ENCODE assay signal across 8 mouse cellular contexts in the genomic region with DNA sequence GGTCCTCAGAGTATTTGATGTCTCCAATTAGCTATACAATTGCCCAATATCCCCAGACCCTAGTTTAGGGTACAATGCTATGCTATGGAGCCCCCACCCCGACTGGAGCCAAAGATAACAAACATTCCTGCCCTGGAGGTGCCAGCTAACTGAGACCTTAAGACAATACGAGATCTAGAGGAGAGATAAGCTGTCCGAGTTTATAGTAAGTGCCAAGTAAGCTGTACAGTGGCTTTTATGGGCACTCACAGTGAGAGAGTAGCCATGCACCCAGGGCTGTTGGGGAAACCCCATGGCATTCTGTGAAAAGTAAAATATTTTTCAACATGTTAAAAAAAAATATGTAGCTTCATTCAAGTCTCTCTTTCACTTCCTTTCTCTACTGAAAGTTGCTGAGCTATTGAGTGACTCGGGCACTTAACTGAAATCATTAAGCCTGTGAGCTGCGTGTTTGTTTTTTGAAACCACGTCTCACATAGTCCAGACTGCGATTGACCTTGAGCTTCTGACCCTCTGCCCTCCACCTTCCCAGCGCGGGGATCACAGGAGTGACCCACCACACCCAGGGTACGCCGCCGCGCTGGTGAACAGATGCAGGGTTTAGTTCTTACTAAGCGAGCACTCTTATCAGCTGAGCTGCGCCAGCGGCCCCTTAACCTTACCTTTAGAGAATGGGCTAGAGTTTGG. TPM values are rescaled to one million over a fixed set of nuclear protein-coding genes. Genes with fewer than 3 reads are reported as not detected.
DNase-seq lines count a peak whose midpoint lies in the region; ATAC-seq and TF ChIP-seq lines count a peak whose summit lies in the region.

No protein-coding gene starts in this region.

- H3K9ac ChIP-seq in kidney, embryonic 16.5 days (replicated peaks; ENCODE audit: low read length) = 0 out of 2 replicates have a peak overlapping the region, but pooled peaks have one; percentile 14
- H3K9ac ChIP-seq in intestine, postnatal 0 days (ENCODE audit: low read depth, low read length) = no peak overlapping the region

- no peak for TF ChIP-seq CTCF in intestine, postnatal 0 days (IDR thresholded peaks at IDR 0.05; ENCODE audit: low read depth)

- H3K4me1 ChIP-seq in kidney, embryonic 16.5 days (ENCODE audit: insufficient read depth, low read length) = peaks cover 35% of the 10 kb centered on the region
- H3K4me1 ChIP-seq in embryonic facial prominence, embryonic 10.5 days = peaks cover 32% of the 10 kb centered on the region
- 0 out of 2 replicates have a peak, but pooled peaks cover 20% of the 10 kb centered on the region for H3K4me1 ChIP-seq in intestine, postnatal 0 days (replicated peaks; ENCODE audit: control insufficient read depth, insufficient read depth, low read length)

- H3K9me3 ChIP-seq in kidney, embryonic 16.5 days (ENCODE audit: low read length) = no peaks in the 10 kb centered on the region
- no peaks in the 10 kb centered on the region for H3K9me3 ChIP-seq in embryonic facial prominence, embryonic 10.5 days
- no peaks in the 10 kb centered on the region for H3K9me3 ChIP-seq in intestine, postnatal 0 days (ENCODE audit: control insufficient read depth)

- H3K27ac ChIP-seq in kidney, embryonic 16.5 days (ENCODE audit: low read length) = peak overlapping the region; percentile 90
- peak overlapping the region; percentile 49; the same call in 1 of the 2 replicates for H3K27ac ChIP-seq in embryonic facial prominence, embryonic 10.5 days (replicated peaks)
- peak overlapping the region; percentile 50; the same call in 1 of the 2 replicates for H3K27ac ChIP-seq in intestine, postnatal 0 days (ENCODE audit: low read depth, low read length)

- no peaks in the 10 kb centered on the region for H3K27me3 ChIP-seq in kidney, embryonic 16.5 days (ENCODE audit: insufficient read depth, low read length)
- no peaks in the 10 kb centered on the region for H3K27me3 ChIP-seq in embryonic facial prominence, embryonic 10.5 days (replicated peaks; ENCODE audit: low read depth, poor library complexity, severe bottlenecking)
- no peaks in the 10 kb centered on the region for H3K27me3 ChIP-seq in intestine, postnatal 0 days (replicated peaks; ENCODE audit: control insufficient read depth, insufficient read depth, low read length)

- no peaks in the 10 kb centered on the region for H3K36me3 ChIP-seq in kidney, embryonic 16.5 days (ENCODE audit: insufficient read depth, low read length)
- no peaks in the 10 kb centered on the region for H3K36me3 ChIP-seq in embryonic facial prominence, embryonic 10.5 days (replicated peaks)
- no peaks in the 10 kb centered on the region for H3K36me3 ChIP-seq in intestine, postnatal 0 days (ENCODE audit: control insufficient read depth, insufficient read depth)

- 45% methylated on average over 16 of the region's 16 CpGs for WGBS in kidney, embryonic 16.5 days
- WGBS in embryonic facial prominence, embryonic 10.5 days = 69% methylated on average over 16 of the region's 16 CpGs
- 27% methylated on average over 16 of the region's 16 CpGs for WGBS in intestine, postnatal 0 days

- intact Hi-C loops in left cerebral cortex, postnatal 14 days (cut with DNase I) = no loop called here

- ATAC-seq in kidney, embryonic 16.5 days (ENCODE audit: low FRiP score, low TSS enrichment) = peak; percentile 44; the same call in 1 of the 2 replicates
- no peak for ATAC-seq in intestine, postnatal 0 days
- no peak for ATAC-seq in cerebellum, adult (ENCODE audit: insufficient number of reproducible peaks, low FRiP score, low TSS enrichment)

- peak overlapping the region; percentile 32 for H3K4me2 ChIP-seq in kidney, embryonic 16.5 days (replicated peaks; ENCODE audit: low read depth, low read length)
- peak overlapping the region; percentile 57 for H3K4me2 ChIP-seq in intestine, postnatal 0 days (replicated peaks; ENCODE audit: low read depth)

- H3K4me3 ChIP-seq in kidney, embryonic 16.5 days (ENCODE audit: low read length) = no peak overlapping the region
- H3K4me3 ChIP-seq in embryonic facial prominence, embryonic 10.5 days = peak overlapping the region; percentile 21; the same call in 1 of the 2 replicates
- 0 out of 2 replicates have a peak overlapping the region, but pooled peaks have one; percentile 18 for H3K4me3 ChIP-seq in intestine, postnatal 0 days (ENCODE audit: low read depth, low read length)

- no peak for DNase-seq in kidney, adult 9 months
- no peak for DNase-seq in embryonic facial prominence, embryonic 10.5 days (ENCODE audit: low spot score)
- DNase-seq in natural killer cell, adult 2 months (ENCODE audit: low spot score in 2 of 2) = peak; percentile 27 to 45
- DNase-seq in left cerebral cortex, postnatal 14 days (ENCODE audit: low spot score in 2 of 2) = no peak
- no peak for DNase-seq in gastrocnemius, adult 18-20 months (ENCODE audit: low spot score)

RNA-seq across cellular contexts. Expression of a gene that starts 27.7 kb away (rescaled TPM):
- 7.2 and 8.0 TPM in 2 replicates for polyA plus RNA-seq in kidney, embryonic 16.5 days (2015; fragmentation: Nextera tagmentation; extraction: Ambion mirVana)
- 3.2 and 3.3 TPM in 2 replicates for polyA plus RNA-seq in embryonic facial prominence, embryonic 10.5 days (2016; fragmentation: Nextera tagmentation; extraction: Ambion mirVana)
- polyA plus RNA-seq in intestine, postnatal 0 days (2015; fragmentation: Nextera tagmentation; extraction: Ambion mirVana) = 9.5 and 10.7 TPM in 2 replicates
- 1 to 10 TPM; 2.6 to 4.1 TPM for total RNA-seq in left cerebral cortex, postnatal 14 days (2021)
- 1 to 10 TPM in 1 of 2 experiments, under 1 TPM in 1; 0.69 to 1.1 TPM for total RNA-seq in gastrocnemius, adult 18-20 months (2021)

RNA-seq across cellular contexts. Expression of a gene that starts 47.2 kb away (rescaled TPM):
- 156 and 161 TPM in 2 replicates for polyA plus RNA-seq in kidney, embryonic 16.5 days (2015; fragmentation: Nextera tagmentation; extraction: Ambion mirVana)
- 184 and 185 TPM in 2 replicates for polyA plus RNA-seq in embryonic facial prominence, embryonic 10.5 days (2016; fragmentation: Nextera tagmentation; extraction: Ambion mirVana)
- polyA plus RNA-seq in intestine, postnatal 0 days (2015; fragmentation: Nextera tagmentation; extraction: Ambion mirVana) = 79.7 and 87.5 TPM in 2 replicates
- total RNA-seq in left cerebral cortex, postnatal 14 days (2021) = 10 to 100 TPM; 60.6 to 67.6 TPM
- 10 to 100 TPM; 33.5 to 36.3 TPM for total RNA-seq in gastrocnemius, adult 18-20 months (2021)

Comparison
In these comparisons a context has a peak if more than half of its experiments do, and no peak if none do; other contexts are left out.
1. DNase-seq: peak in natural killer cell, adult 2 months (2 of 2); none in kidney, adult 9 months (single experiment), embryonic facial prominence, embryonic 10.5 days (single experiment), left cerebral cortex, postnatal 14 days (0 of 2) and gastrocnemius, adult 18-20 months (single experiment).
2. Peak in every context shown above with its lines, with median percentiles within 50 percentile points of each other: H3K27ac ChIP-seq.